Mouse (Mus musculus) right cerebral cortex, postnatal 4 days (tissue): ENCODE measurements around the gene Ccnb2.

Experiments
- DNase-seq: peaks from one replicate; pipeline ENCODE4 v3.0.0-alpha.2; 2022

The Ccnb2 gene

GRCm38 (mm10) chr9:70383750-70384149 is 37.6 kb downstream of the Ccnb2 start:
- no peak for DNase-seq

- no peak for DNase-seq
Observed at GRCm38 (mm10) chr9:70382091-70382490, 39.3 kb downstream of the Ccnb2 start.

DNA sequence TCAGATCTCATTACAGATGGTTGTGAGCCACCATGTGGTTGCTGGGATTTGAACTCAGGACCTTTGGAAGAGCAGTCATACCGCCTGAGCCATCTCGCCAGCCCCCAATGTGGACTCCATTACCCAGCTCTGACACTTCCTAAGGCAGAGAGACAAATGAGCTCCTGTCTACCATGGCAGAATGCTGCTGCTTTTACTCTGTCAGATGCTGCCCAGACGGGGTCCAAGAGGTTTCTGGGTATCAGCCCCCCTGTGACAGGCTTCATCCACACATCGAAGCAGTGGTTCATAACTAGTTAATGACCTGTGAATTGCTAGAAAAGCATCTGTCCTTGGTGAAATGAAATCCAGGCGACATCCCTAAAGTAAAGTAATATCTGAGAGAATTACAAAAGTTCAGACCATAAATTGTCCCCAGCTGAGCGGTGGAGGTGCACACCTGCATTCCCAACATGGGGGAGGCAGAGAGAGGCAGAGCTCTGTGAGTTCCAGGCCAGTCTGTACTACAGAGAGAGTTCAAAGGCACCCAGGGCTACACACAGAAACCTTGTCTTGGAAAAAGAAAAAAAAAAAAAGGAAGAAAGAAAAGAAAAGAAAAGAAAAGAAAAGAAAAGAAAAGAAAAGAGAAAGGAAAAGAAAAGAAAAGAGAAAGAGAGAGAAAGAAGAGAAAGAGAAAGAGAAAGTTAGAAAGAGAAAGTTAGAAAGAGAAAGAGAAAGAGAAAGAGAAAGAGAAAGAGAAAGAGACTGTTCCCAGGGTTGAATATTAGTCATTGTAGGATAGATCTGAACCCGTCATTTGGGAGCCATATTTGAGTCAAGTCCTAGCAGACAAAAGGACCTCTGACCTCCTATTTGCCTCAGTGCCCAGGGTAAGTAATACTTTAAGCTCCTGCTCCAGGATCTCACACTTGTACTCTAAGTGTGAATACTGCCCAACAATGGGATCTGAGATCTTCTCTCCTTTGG is 41.6 kb downstream of the Ccnb2 start:
- no peak for DNase-seq

DNA sequence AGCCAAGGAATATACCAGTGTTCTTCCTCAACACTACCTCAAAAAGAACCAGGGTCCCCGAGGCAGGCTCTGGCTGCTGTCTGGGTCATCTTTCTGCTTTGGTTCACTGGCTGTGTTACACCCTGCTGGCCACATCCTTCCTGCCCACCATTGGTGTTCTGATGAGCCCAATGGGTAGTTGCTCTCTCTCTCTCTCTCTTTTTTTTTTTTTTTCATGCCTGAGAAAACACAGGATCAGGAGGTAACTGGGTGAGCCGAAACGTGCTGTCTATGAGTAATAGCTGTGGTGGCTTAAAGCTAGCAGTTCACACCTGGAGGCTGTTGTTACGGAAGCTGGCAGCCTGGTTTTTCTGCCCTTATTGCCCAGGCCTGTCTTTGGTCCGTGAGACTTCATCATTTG is 49.7 kb downstream of the Ccnb2 start:
- DNase-seq: no peak

GRCm38 (mm10) chr9:70366898-70367297 is 54.4 kb downstream of the Ccnb2 start:
- DNase-seq: no peak

DNA sequence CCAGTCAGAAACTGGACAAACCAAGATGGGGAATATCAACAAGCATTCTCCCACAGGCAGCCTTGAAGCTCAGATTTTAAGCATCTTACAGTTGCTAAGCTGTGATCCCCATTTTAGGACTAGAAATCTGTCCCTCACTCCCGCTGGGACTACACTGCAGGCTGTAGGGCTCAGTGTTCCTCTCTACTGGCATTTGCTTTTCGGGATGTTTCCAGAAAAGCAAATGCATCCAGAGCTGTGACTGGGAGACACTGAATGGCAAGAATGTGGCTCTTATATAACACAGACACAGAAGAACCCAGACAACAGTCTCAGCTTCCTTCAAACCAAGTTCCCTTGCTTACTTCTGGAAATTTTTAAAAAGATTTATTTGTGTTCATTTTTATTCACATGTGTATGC is 55.4 kb downstream of the Ccnb2 start:
- no peak for DNase-seq

DNA sequence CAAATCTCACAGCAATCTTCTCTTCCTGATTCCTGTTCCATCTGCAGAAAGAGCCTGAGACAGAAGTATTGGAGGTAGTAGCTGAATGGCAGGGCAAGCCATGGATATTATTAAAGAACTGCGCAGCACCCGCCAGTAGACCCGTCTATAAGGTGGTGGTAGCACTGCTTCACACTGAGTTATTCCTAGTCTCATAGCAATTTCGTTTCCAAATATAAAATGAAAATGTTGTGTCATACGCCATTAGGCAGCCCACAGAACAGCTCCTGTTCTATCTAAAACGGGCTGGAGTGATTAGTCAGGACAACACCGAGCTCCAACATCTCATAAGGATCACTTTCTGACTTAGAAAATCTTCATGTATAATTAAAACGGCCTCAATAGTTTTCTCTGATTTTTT is 56.6 kb downstream of the Ccnb2 start:
- DNase-seq: no peak

- DNase-seq: no peak
Observed at GRCm38 (mm10) chr9:70359402-70360131, 61.8 kb downstream of the Ccnb2 start.
